Mouse (Mus musculus): ENCODE results near the gene Spi1.

- no peak for TF ChIP-seq ZC3H11A (IDR thresholded peaks at IDR 0.05; ENCODE audit: borderline replicate concordance, low read depth, low read length)
- TF ChIP-seq MAFK (IDR thresholded peaks at IDR 0.05; ENCODE audit: insufficient read depth, low read depth, low read length) = no peak
- no peak for TF ChIP-seq HCFC1 (IDR thresholded peaks at IDR 0.05; ENCODE audit: borderline replicate concordance, insufficient read depth, low read length)
Measured at GRCm38 (mm10) chr2:91109807-91110385, 27.7 kb downstream of the Spi1 start.

All from ES-E14 (cell line).